Mouse (Mus musculus): ENCODE results near the gene Rab34. TPM values are rescaled to one million over a fixed set of nuclear protein-coding genes. Genes with fewer than 3 reads are reported as not detected.

The Rab34 gene
- total RNA-seq, 4 experiments from 2014 or later, result 23.9 to 29.6 (median 26.2) TPM

- DNase-seq (ENCODE audit: low spot score in 2 of 2), result no peak
These were observed 25.0 kb downstream of the Rab34 start for GRCm38 (mm10) chr11:78213086-78213817.

- no peak for DNase-seq (ENCODE audit: low spot score in 2 of 2)
These were observed 27.6 kb downstream of the Rab34 start for GRCm38 (mm10) chr11:78215709-78216317.

GRCm38 (mm10) chr11:78223586-78223985 is 35.4 kb downstream of the Rab34 start:
- no peak for DNase-seq (ENCODE audit: low spot score in 2 of 2)

GRCm38 (mm10) chr11:78231518-78231917 is 43.3 kb downstream of the Rab34 start:
- DNase-seq (ENCODE audit: low spot score in 2 of 2), result no peak

GRCm38 (mm10) chr11:78240193-78240857 is 52.1 kb downstream of the Rab34 start:
- DNase-seq (ENCODE audit: low spot score in 2 of 2), result peak; percentile 12 to 58

Small RNA genes within 50 kb of the gene (microRNA-seq; reads per million reads assigned to microRNA genes)
- gene Mir7653, result 0.88 to 1.3 reads per million in 2 experiments

Other genes starting within 250 kb of the Rab34 start
- gene Phf12, start 205.7 kb upstream of the Rab34 start, total RNA-seq (2022), result 10 to 100 TPM; 51.9 to 59.2 (median 56.2) TPM
- gene Dhrs13, start 156.2 kb upstream of the Rab34 start, total RNA-seq (2022), result 1 to 10 TPM; 7.1 to 8.9 (median 8.2) TPM
- gene Flot2, start 150.5 kb upstream of the Rab34 start, total RNA-seq (2022), result 10 to 100 TPM; 84.8 to 90.2 (median 86.9) TPM
- gene Eral1, start 108.0 kb upstream of the Rab34 start, total RNA-seq (2022), result 10 to 100 TPM; 17.3 to 20.1 (median 17.7) TPM
- 10 to 100 TPM; 24.6 to 27.7 (median 26.9) TPM for gene Fam222b, start 93.8 kb upstream of the Rab34 start, total RNA-seq (2022)
- gene Traf4, start 22.8 kb upstream of the Rab34 start, total RNA-seq (2022), result 1 to 10 TPM; 5.9 to 9.4 (median 9.0) TPM
- 1 to 10 TPM; 2.0 to 4.3 (median 2.8) TPM for gene Nek8, start 11.8 kb upstream of the Rab34 start, total RNA-seq (2022)
- 10 to 100 TPM; 24.8 to 34.9 (median 28.4) TPM for gene Tlcd1, start 11.7 kb upstream of the Rab34 start, total RNA-seq (2022)
- 100 to 1,000 TPM; 678 to 790 (median 743) TPM for gene Rpl23a, start 4.8 kb upstream of the Rab34 start, total RNA-seq (2022)
- 1 to 10 TPM; 5.9 to 7.4 (median 6.8) TPM for gene Proca1, start 5.0 kb downstream of the Rab34 start, total RNA-seq (2022)
- 10 to 100 TPM; 54.1 to 66.1 (median 59.1) TPM for gene Sdf2, start 57.3 kb downstream of the Rab34 start, total RNA-seq (2022)
- 100 to 1,000 TPM in 2 of 4 experiments, 10 to 100 TPM in 2; 98.7 to 102 (median 100) TPM for gene Supt6, start 57.6 kb downstream of the Rab34 start, total RNA-seq (2022)
- gene 2610507B11Rik, start 73.3 kb downstream of the Rab34 start, total RNA-seq (2022), result 100 to 1,000 TPM; 172 to 181 (median 177) TPM
- gene BC030499, start 102.4 kb downstream of the Rab34 start, total RNA-seq (2022), result 10 to 100 TPM; 12.0 to 15.3 (median 13.3) TPM
- 10 to 100 TPM in 1 of 4 experiments, 1 to 10 TPM in 3; 6.8 to 11.9 (median 7.1) TPM for gene Spag5, start 113.1 kb downstream of the Rab34 start, total RNA-seq (2022)
- gene Aldoc, start 134.5 kb downstream of the Rab34 start, total RNA-seq (2022), result 100 to 1,000 TPM; 784 to 869 (median 811) TPM
- gene Pigs, start 140.0 kb downstream of the Rab34 start, total RNA-seq (2022), result 10 to 100 TPM; 57.1 to 62.1 (median 59.4) TPM
- 10 to 100 TPM; 28.5 to 34.5 (median 30.6) TPM for gene Unc119, start 155.1 kb downstream of the Rab34 start, total RNA-seq (2022)
- under 1 TPM in 2 of 4 experiments, not detected in 2; 0.11 to 0.19 TPM for gene Foxn1, start 198.1 kb downstream of the Rab34 start, total RNA-seq (2022)
- gene Slc13a2, start 233.8 kb downstream of the Rab34 start, total RNA-seq (2022), result not detected

Measured in left cerebral cortex, adult 8-10 months (tissue).